Mouse (Mus musculus) hindbrain, embryonic 11.5 days (tissue): Measurements from ENCODE around the gene Dmkn. TPM values are rescaled to one million over a fixed set of nuclear protein-coding genes. Genes with fewer than 3 reads are reported as not detected.
A peak's percentile ranks its signal among the peaks of the same experiment; 100 is the strongest.

Experiments
- ATAC-seq: fragments of 200-750 bp; cut with Nextera tagmentation; 2 replicates; pipeline ENCODE4 v1.8.0; 2017; ENCODE audit warnings: mild to moderate bottlenecking, moderate TSS enrichment, moderate library complexity; ENCODE audit not compliant: low FRiP score
- DNase-seq: peaks from one replicate; pipeline ENCODE4 v3.0.0-alpha.2; 2015; ENCODE audit warnings: low spot score
- H3K27ac ChIP-seq: fragments of 300-500 bp; sonication (generic); 2 replicates; pipeline ENCODE4 v1.5.1; 2014; ENCODE audit warnings: mild to moderate bottlenecking, low read depth, low read length
- H3K27me3 ChIP-seq: fragments of 300-500 bp; sonication (generic); 2 replicates; pipeline ENCODE4 v1.6.1; 2014; ENCODE audit warnings: mild to moderate bottlenecking, low read length, moderate library complexity, mixed read lengths; ENCODE audit not compliant: control insufficient read depth, insufficient read depth
- H3K36me3 ChIP-seq: fragments of 300-500 bp; sonication (generic); 2 replicates; pipeline ENCODE4 v1.6.1; 2014; ENCODE audit warnings: mild to moderate bottlenecking, low read length, moderate library complexity, mixed read lengths; ENCODE audit not compliant: control insufficient read depth, insufficient read depth
- H3K4me1 ChIP-seq: fragments of 300-500 bp; sonication (generic); replicated peaks from 2 replicates; pipeline ENCODE4 v1.6.1; 2014; ENCODE audit warnings: low read length, mixed read lengths; ENCODE audit not compliant: control insufficient read depth, insufficient read depth
- H3K4me2 ChIP-seq: fragments of 300-500 bp; sonication (generic); replicated peaks from 2 replicates; pipeline ENCODE4 v1.6.1; 2014; ENCODE audit warnings: mild to moderate bottlenecking, low read depth, low read length
- H3K4me3 ChIP-seq: fragments of 300-500 bp; sonication (generic); 2 replicates; pipeline ENCODE4 v1.5.1; 2014; ENCODE audit warnings: low read depth, low read length
- H3K9ac ChIP-seq: fragments of 300-500 bp; sonication (generic); 2 replicates; pipeline ENCODE4 v1.6.1; 2014; ENCODE audit warnings: low read depth, low read length
- H3K9me3 ChIP-seq: fragments of 300-500 bp; sonication (generic); 2 replicates; pipeline ENCODE4 v1.6.1; 2016; ENCODE audit warnings: low read length; ENCODE audit not compliant: control insufficient read depth
- WGBS: fragments of 180-500 bp; shearing (Covaris S2); extraction: QIAGEN DNeasy Blood & Tissue Kit; methylation state at CpG from one replicate; pipeline ENCODE4 v1.1.7; 2014; 5-methylcytosine and 5-hydroxymethylcytosine counted together
- polyA plus RNA-seq: library from polyadenylated mRNA; unstranded; fragments of >200 nt; fragmentation: Nextera tagmentation; extraction: Ambion mirVana; gene quantifications from 2 replicates; pipeline ENCODE4 v1.2.1, GENCODE M21; 2014

The Dmkn gene
- polyA plus RNA-seq, 1 experiment from 2014 or later = 0.34 TPM

DNA sequence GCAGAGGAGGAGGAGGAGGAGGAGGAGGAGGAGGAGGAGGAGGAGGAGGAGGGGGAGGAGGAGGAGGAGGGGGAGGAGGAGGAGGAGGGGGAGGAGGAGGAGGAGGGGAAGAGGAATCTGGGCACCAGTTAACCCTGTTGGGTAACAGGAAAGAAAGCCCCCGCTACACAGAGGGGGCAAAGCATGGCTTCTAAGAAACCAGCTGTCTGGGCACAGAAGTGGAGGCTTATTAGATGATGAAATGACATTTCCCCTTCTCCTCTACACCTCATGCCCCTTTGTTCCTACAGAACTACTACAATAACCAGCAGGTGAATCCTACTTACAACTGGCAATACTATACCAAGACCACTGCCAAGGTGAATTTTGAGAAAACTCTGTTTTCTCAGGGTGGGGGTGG is 14.4 kb downstream of the Dmkn start:
- H3K9ac ChIP-seq = no peak overlapping the region
- no peak overlapping the region for H3K4me2 ChIP-seq
- H3K36me3 ChIP-seq = no peaks in the 10 kb centered on the region
- 72% methylated on average over 1 of the region's 1 CpGs for WGBS
- H3K27me3 ChIP-seq = no peaks in the 10 kb centered on the region
- DNase-seq (no peak), ATAC-seq (no peak)
- H3K27ac ChIP-seq = no peak overlapping the region
- no peak overlapping the region for H3K4me3 ChIP-seq
- H3K4me1 ChIP-seq = no peaks in the 10 kb centered on the region
- H3K9me3 ChIP-seq = no peaks in the 10 kb centered on the region

DNA sequence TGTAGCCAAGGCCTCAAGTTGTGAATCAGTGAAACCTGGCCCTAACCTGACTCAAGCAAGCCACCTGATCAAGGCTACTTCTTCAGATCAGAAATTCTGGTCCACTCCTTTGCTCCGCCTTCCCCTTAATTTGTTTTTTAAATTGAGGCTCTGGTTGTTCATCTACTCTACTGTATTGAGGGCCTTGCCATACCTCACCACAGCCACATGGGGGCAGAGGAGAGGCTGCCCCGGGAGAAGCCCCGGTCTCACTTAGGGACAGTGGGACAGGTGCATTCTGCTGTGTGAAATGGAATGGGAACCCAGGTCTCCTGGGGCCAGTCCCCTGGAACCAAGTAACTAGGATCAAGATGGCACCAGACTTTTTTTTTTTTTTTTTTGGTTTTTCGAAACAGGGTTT is 18.2 kb downstream of the Dmkn start:
- H3K4me1 ChIP-seq = no peaks in the 10 kb centered on the region
- no peaks in the 10 kb centered on the region for H3K27me3 ChIP-seq
- H3K27ac ChIP-seq = no peak overlapping the region
- H3K4me2 ChIP-seq = no peak overlapping the region
- ATAC-seq (no peak), DNase-seq (no peak)
- no peak overlapping the region for H3K9ac ChIP-seq
- no peak overlapping the region for H3K4me3 ChIP-seq
- 81% methylated on average over 4 of the region's 4 CpGs for WGBS
- H3K9me3 ChIP-seq = no peaks in the 10 kb centered on the region
- H3K36me3 ChIP-seq = no peaks in the 10 kb centered on the region

DNA sequence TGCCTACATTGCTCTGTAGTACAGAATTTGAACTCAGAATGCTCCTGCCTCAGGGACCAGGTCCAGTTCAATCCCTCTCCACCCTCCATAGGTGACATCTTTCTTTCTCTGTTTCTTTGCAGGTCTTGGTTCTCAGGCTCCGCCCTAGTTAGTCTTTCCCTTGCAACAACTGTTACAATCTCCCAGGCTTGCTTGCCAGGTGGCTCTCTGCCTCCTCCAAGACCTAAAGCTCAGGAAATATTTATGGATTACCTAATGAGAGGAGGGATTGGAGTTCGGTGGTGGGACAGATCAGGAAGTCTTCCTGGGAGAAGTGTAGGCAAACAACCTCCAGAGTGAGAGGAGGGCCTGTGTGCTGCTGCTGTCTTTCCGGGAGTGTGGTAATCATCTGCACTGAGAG is 19.1 kb downstream of the Dmkn start:
- ATAC-seq = no peak
- DNase-seq = no peak
- Histone ChIP-seq H3K9me3 (no peaks in the 10 kb centered on the region), H3K4me3 (no peak overlapping the region), H3K27ac (no peak overlapping the region), H3K27me3 (no peaks in the 10 kb centered on the region), H3K4me1 (no peaks in the 10 kb centered on the region), H3K36me3 (no peaks in the 10 kb centered on the region), H3K4me2 (no peak overlapping the region), H3K9ac (no peak overlapping the region)
- 81% methylated on average over 3 of the region's 3 CpGs for WGBS

DNA sequence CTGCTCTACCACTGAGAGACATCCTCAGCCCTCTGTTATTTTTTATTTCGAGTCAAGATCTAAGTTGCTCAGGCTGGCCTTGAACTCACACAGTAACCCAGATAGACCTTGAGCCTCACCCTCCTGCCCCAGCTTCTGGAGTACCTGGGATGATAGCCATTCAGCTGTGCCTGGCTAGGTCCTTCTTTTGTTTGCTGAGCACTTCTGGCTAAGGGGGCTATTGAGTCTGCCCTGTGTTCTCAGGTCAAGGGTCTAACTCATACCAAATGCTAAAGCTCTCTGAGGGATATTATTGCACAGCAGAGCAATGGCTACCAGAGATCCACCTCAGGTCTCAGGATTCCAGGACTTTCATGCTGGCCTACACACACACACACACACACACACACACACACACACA is 21.6 kb downstream of the Dmkn start:
- WGBS = 78% methylated on average over 1 of the region's 1 CpGs
- Histone ChIP-seq H3K27ac (no peak overlapping the region), H3K36me3 (no peaks in the 10 kb centered on the region), H3K4me1 (no peaks in the 10 kb centered on the region), H3K27me3 (no peaks in the 10 kb centered on the region), H3K9me3 (no peaks in the 10 kb centered on the region), H3K9ac (no peak overlapping the region), H3K4me2 (no peak overlapping the region), H3K4me3 (no peak overlapping the region)
- DNase-seq = no peak
- ATAC-seq = no peak

DNA sequence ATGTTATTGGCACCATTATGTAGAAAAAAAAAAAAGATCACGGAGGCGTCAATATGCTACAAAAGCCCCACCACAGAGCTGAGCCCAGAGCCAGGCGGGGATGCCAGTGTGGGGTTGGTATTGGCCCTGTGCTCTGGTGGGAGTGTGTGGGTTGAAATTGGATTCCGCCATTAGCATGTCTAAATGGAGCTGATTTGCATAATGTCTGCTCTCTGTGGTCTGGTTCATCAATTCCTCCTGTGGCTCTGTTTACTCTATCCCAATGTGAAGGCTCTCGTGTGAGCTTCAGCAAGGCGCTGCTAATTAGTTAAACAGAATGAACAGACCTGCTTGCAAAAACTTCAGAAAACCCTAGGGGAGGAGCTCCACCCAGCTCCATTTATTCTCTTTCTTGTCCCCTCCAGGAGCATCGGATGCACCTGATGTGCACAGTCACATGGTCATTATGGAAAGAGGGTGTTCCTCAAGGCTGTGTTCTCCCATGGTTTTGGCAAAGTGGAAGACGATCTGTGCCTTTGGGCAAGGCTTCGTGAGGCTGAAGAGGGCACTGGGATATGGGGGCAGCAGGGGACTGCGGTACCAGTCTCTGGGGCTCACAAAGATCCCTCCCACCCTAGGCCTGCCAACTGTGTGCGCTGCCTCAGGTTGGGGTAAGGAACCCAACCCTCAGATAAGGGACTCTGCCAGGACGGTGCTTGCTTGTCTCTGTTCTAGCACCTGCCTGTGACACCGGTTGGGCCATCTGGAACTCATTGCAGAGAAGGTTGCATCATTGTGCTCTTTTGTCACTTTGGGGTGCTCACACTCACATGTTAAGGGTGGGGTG is 22.4 kb downstream of the Dmkn start:
- H3K27ac ChIP-seq = no peak overlapping the region
- ATAC-seq (peak; percentile 54), DNase-seq (no peak)
- 70% methylated on average over 13 of the region's 13 CpGs for WGBS
- H3K4me2 ChIP-seq = no peak overlapping the region
- H3K4me3 ChIP-seq = no peak overlapping the region
- H3K9ac ChIP-seq = no peak overlapping the region
- no peaks in the 10 kb centered on the region for H3K4me1 ChIP-seq
- H3K27me3 ChIP-seq = no peaks in the 10 kb centered on the region
- H3K9me3 ChIP-seq = no peaks in the 10 kb centered on the region
- no peaks in the 10 kb centered on the region for H3K36me3 ChIP-seq

DNA sequence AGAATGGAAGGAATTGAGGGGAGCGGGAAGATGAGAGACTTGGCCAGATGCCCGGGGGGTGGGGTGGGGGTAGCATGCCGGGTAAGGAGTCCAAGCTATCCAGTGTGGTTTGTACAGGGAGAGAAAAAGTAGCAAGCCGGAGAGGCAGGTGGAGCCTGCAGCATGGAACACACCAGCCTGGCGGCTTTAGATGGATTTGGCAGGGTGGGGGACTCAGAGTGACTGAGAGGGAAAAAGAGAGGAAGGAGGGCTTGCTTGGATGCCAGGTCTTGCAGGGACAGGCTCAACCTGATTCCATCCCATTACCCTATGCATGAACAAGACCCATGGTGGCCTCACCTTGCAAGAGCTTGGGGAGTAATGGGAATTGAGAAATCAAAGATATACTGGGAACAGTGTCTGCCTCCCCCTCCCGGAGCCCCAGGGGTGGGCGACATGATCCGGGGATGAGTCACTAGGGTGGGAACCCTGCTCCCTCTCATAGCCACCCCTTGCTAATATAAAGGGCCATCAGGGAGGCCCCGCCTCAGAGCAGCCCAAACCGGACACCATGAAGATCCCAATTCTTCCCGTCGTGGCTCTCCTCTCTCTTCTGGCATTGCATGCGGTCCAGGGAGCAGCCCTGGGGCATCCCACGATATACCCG is 23.9 kb downstream of the Dmkn start, which contains the start of gene Krtdap:
Krtdap (plus strand) TSS at position 520 of the 646 bp plus-strand sequence.
- WGBS = 51% methylated on average over 15 of the region's 15 CpGs
- DNase-seq = no peak

DNA sequence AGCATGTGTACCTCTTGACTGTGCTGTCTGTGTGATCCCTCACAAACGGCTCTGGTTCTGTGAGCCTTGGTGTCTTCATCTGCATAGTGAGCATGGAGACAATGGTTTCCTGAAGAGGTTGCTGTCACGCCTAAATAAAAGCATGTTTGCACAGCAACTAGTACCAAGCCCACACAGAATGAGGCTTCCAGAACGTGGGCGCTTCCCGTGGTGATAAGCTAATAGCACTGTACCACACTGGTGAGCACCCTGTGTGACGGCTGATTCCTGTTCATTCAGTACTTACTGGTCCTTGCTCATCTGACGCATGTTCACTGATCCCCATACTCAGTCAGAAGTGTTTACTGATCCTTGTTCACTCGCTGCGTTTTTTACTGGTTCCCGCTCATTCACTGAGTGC is 26.6 kb downstream of the Dmkn start:
- 79% methylated on average over 10 of the region's 10 CpGs for WGBS
- H3K27ac ChIP-seq = no peak overlapping the region
- no peak for ATAC-seq

More for the DNA sequence above, 23.9 kb downstream of the Dmkn start, which contains the start of gene Krtdap:
- H3K4me1 ChIP-seq = no peaks in the 10 kb centered on the region
- ATAC-seq = no peak
- no peaks in the 10 kb centered on the region for H3K9me3 ChIP-seq
- no peak within 1 kb of the TSS for H3K4me2 ChIP-seq
- H3K9ac ChIP-seq = no peak within 1 kb of the TSS
- no peak within 1 kb of the TSS for H3K4me3 ChIP-seq
- H3K27ac ChIP-seq = no peak within 1 kb of the TSS
- no peaks in the 10 kb centered on the region for H3K36me3 ChIP-seq
- no peaks in the 10 kb centered on the region for H3K27me3 ChIP-seq

DNA sequence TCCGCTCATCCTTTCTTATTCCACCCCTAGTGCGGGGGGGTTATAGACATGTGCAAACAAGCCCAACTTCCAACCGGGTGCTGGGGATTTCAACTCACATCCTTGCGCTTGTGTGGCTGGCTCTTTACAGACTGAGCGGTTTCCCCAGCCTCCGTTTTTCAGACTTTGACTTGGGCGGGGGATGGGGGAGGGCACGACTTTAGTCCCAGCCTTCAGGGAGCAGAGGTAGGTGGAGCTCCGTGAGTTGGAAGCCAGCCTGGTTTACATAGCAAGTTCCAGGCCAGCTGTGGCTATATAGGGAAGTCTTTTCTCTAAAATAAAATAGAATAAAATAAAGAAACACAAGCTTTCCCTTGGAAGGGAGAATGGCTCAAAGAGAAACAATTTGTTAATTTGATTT is 28.4 kb downstream of the Dmkn start:
- no peak overlapping the region for H3K4me3 ChIP-seq
- DNase-seq (no peak), ATAC-seq (no peak)
- no peak overlapping the region for H3K27ac ChIP-seq
- H3K4me2 ChIP-seq = no peak overlapping the region
- WGBS = 28% methylated on average over 9 of the region's 9 CpGs
- H3K9me3 ChIP-seq = no peaks in the 10 kb centered on the region
- no peaks in the 10 kb centered on the region for H3K36me3 ChIP-seq
- H3K9ac ChIP-seq = no peak overlapping the region
- H3K4me1 ChIP-seq = no peaks in the 10 kb centered on the region
- H3K27me3 ChIP-seq = no peaks in the 10 kb centered on the region

More for the DNA sequence above, 26.6 kb downstream of the Dmkn start:
- Histone ChIP-seq H3K4me3 (no peak overlapping the region), H3K9ac (no peak overlapping the region), H3K4me1 (no peaks in the 10 kb centered on the region), H3K4me2 (no peak overlapping the region), H3K36me3 (no peaks in the 10 kb centered on the region), H3K27me3 (no peaks in the 10 kb centered on the region), H3K9me3 (no peaks in the 10 kb centered on the region)
- no peak for DNase-seq

DNA sequence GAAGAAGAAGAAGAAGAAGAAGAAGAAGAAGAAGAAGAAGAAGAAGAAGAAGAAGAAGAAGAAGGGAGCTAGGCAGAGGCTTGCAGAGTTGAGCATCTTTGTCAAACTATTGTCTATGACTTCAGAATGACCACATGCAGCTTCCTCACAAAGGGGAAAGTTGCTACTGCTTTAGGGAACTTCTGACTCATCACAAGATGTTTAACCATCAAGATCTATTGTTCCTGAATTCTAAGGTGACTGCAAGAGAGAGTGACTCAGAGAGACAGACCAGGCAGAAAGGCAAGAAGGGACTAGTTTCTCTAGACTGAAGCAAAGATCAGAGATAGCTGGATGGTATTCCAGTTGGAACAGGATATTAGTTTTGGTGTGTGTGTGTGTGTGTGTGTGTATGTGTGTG is 31.4 kb downstream of the Dmkn start:
- Histone ChIP-seq H3K27me3 (no peaks in the 10 kb centered on the region), H3K9ac (no peak overlapping the region), H3K4me3 (no peak overlapping the region), H3K36me3 (no peaks in the 10 kb centered on the region), H3K9me3 (no peaks in the 10 kb centered on the region), H3K27ac (no peak overlapping the region), H3K4me2 (no peak overlapping the region), H3K4me1 (no peaks in the 10 kb centered on the region)
- ATAC-seq (no peak), DNase-seq (no peak)
